Mouse (Mus musculus) midbrain, embryonic 12.5 days (tissue): ENCODE results near the gene Gm10961. TPM values are rescaled to one million over a fixed set of nuclear protein-coding genes. Genes with fewer than 3 reads are reported as not detected.

Experiments
- ATAC-seq: fragments of 200-750 bp; cut with Nextera tagmentation; 2 replicates; pipeline ENCODE4 v1.8.0; 2017; ENCODE audit warnings: low read depth, moderate TSS enrichment, moderate library complexity; ENCODE audit not compliant: low FRiP score
- H3K27ac ChIP-seq: fragments of 300-500 bp; sonication (generic); replicated peaks from 2 replicates; pipeline ENCODE4 v1.5.1; 2016; ENCODE audit warnings: mild to moderate bottlenecking
- H3K27me3 ChIP-seq: fragments of 300-500 bp; sonication (generic); 2 replicates; pipeline ENCODE4 v1.6.1; 2016; ENCODE audit warnings: mild to moderate bottlenecking
- H3K36me3 ChIP-seq: fragments of 300-500 bp; sonication (generic); 2 replicates; pipeline ENCODE4 v1.6.1; 2016
- H3K4me1 ChIP-seq: fragments of 300-500 bp; sonication (generic); 2 replicates; pipeline ENCODE4 v1.6.1; 2016
- H3K4me2 ChIP-seq: fragments of 300-500 bp; sonication (generic); replicated peaks from 2 replicates; pipeline ENCODE4 v1.6.1; 2016; ENCODE audit warnings: mild to moderate bottlenecking, moderate library complexity
- H3K4me3 ChIP-seq: fragments of 300-500 bp; sonication (generic); 2 replicates; pipeline ENCODE4 v1.5.1; 2016; ENCODE audit warnings: mild to moderate bottlenecking
- H3K9ac ChIP-seq: fragments of 300-500 bp; sonication (generic); replicated peaks from 2 replicates; pipeline ENCODE4 v1.6.1; 2016; ENCODE audit warnings: mild to moderate bottlenecking, moderate library complexity
- H3K9me3 ChIP-seq: fragments of 300-500 bp; sonication (generic); 2 replicates; pipeline ENCODE4 v1.6.1; 2016; ENCODE audit warnings: mild to moderate bottlenecking
- WGBS: fragments of 180-500 bp; shearing (Covaris S2); methylation state at CpG from one replicate; pipeline ENCODE4 v1.1.7; 2016; 5-methylcytosine and 5-hydroxymethylcytosine counted together
- polyA plus RNA-seq: library from polyadenylated mRNA; unstranded; fragments of >200 nt; fragmentation: Nextera tagmentation; extraction: Ambion mirVana; gene quantifications from 2 replicates; pipeline ENCODE4 v1.2.1, GENCODE M21; 2016

Gm10961 gene
- not detected in 2 replicates for polyA plus RNA-seq

- H3K9ac ChIP-seq, result peak within 1 kb of the TSS; percentile 98
These were observed at the start of gene Gm10961 for GRCm38 (mm10) chr3:107630682-107631522. Gene Gm10961 (plus strand): TSS chr3:107631322.

GRCm38 (mm10) chr3:107582130-107582874 lies 48.8 kb upstream of the Gm10961 start:
- WGBS, result 2% methylated on average over 18 of the region's 18 CpGs
- no peak for ATAC-seq
- H3K4me1 ChIP-seq, result peaks cover 10% of the 10 kb centered on the region
- peaks cover 97% of the 10 kb centered on the region for H3K27me3 ChIP-seq
- peak overlapping the region; percentile 53 for H3K4me2 ChIP-seq
- H3K9me3 ChIP-seq, result no peaks in the 10 kb centered on the region
- no peak overlapping the region for H3K27ac ChIP-seq
- H3K36me3 ChIP-seq, result no peaks in the 10 kb centered on the region
- H3K9ac ChIP-seq, result 0 out of 2 replicates have a peak overlapping the region, but pooled peaks have one; percentile 24
- peak overlapping the region; percentile 34 for H3K4me3 ChIP-seq

More at GRCm38 (mm10) chr3:107630682-107631522, at the start of gene Gm10961:
- Histone ChIP-seq H3K27me3 (no peaks in the 10 kb centered on the region), H3K36me3 (peaks cover 31% of the 10 kb centered on the region), H3K4me1 (peaks cover 15% of the 10 kb centered on the region), H3K9me3 (no peaks in the 10 kb centered on the region), H3K27ac (peak within 1 kb of the TSS; percentile 98), H3K4me2 (peak within 1 kb of the TSS; percentile 71), H3K4me3 (peak within 1 kb of the TSS; percentile 97)
- WGBS, result 1% methylated on average over 41 of the region's 48 CpGs
- peak; percentile 88 for ATAC-seq

- ATAC-seq, result no peak
- Histone ChIP-seq H3K27ac (no peak overlapping the region), H3K36me3 (no peaks in the 10 kb centered on the region), H3K27me3 (peaks cover 97% of the 10 kb centered on the region), H3K4me2 (peak overlapping the region; percentile 53), H3K4me3 (peak overlapping the region; percentile 34), H3K9me3 (no peaks in the 10 kb centered on the region), H3K9ac (peak overlapping the region; percentile 24; the same call in 1 of the 2 replicates), H3K4me1 (peaks cover 10% of the 10 kb centered on the region)
- WGBS, result under 1% methylated on average over 65 of the region's 65 CpGs
These were observed 48.0 kb upstream of the Gm10961 start for GRCm38 (mm10) chr3:107582875-107583767.

GRCm38 (mm10) chr3:107583893-107584292 lies 47.2 kb upstream of the Gm10961 start:
- H3K27me3 ChIP-seq, result peaks cover 99% of the 10 kb centered on the region
- H3K9ac ChIP-seq, result no peak overlapping the region
- ATAC-seq, result no peak
- H3K9me3 ChIP-seq, result no peaks in the 10 kb centered on the region
- H3K4me3 ChIP-seq, result no peak overlapping the region
- no peak overlapping the region for H3K27ac ChIP-seq
- H3K4me2 ChIP-seq, result no peak overlapping the region
- no peaks in the 10 kb centered on the region for H3K36me3 ChIP-seq
- peaks cover 10% of the 10 kb centered on the region for H3K4me1 ChIP-seq
- 11% methylated on average over 1 of the region's 1 CpGs for WGBS

GRCm38 (mm10) chr3:107586504-107586903 lies 44.6 kb upstream of the Gm10961 start:
- H3K9ac ChIP-seq, result no peak overlapping the region
- H3K4me3 ChIP-seq, result no peak overlapping the region
- H3K4me1 ChIP-seq, result peaks cover 10% of the 10 kb centered on the region
- H3K27ac ChIP-seq, result no peak overlapping the region
- 79% methylated on average over 6 of the region's 6 CpGs for WGBS
- peaks cover 92% of the 10 kb centered on the region for H3K27me3 ChIP-seq
- no peak for ATAC-seq
- no peak overlapping the region for H3K4me2 ChIP-seq
- no peaks in the 10 kb centered on the region for H3K9me3 ChIP-seq
- no peaks in the 10 kb centered on the region for H3K36me3 ChIP-seq

GRCm38 (mm10) chr3:107591612-107592011 lies 39.5 kb upstream of the Gm10961 start:
- no peak overlapping the region for H3K9ac ChIP-seq
- 59% methylated on average over 1 of the region's 1 CpGs for WGBS
- H3K9me3 ChIP-seq, result no peaks in the 10 kb centered on the region
- no peak overlapping the region for H3K4me3 ChIP-seq
- no peak for ATAC-seq
- peaks cover 19% of the 10 kb centered on the region for H3K4me1 ChIP-seq
- no peak overlapping the region for H3K27ac ChIP-seq
- peaks cover 87% of the 10 kb centered on the region for H3K27me3 ChIP-seq
- no peaks in the 10 kb centered on the region for H3K36me3 ChIP-seq
- H3K4me2 ChIP-seq, result no peak overlapping the region

GRCm38 (mm10) chr3:107593632-107594031 lies 37.5 kb upstream of the Gm10961 start:
- Histone ChIP-seq H3K4me1 (peaks cover 21% of the 10 kb centered on the region), H3K27ac (no peak overlapping the region), H3K27me3 (peaks cover 85% of the 10 kb centered on the region), H3K4me2 (no peak overlapping the region), H3K4me3 (no peak overlapping the region), H3K9ac (no peak overlapping the region), H3K9me3 (no peaks in the 10 kb centered on the region), H3K36me3 (no peaks in the 10 kb centered on the region)
- no peak for ATAC-seq
- 61% methylated on average over 2 of the region's 2 CpGs for WGBS

GRCm38 (mm10) chr3:107594662-107595263 lies 36.4 kb upstream of the Gm10961 start, which contains the start of gene Alx3:
Gene Alx3 (plus strand): TSS chr3:107595031.
- H3K9ac ChIP-seq, result peak within 1 kb of the TSS; percentile 50
- peak; percentile 23; the same call in 1 of the 2 replicates for ATAC-seq
- WGBS, result 1% methylated on average over 45 of the region's 46 CpGs
- peak within 1 kb of the TSS; percentile 46 for H3K4me3 ChIP-seq
- H3K9me3 ChIP-seq, result no peaks in the 10 kb centered on the region
- H3K27ac ChIP-seq, result no peak within 1 kb of the TSS
- no peaks in the 10 kb centered on the region for H3K36me3 ChIP-seq
- H3K27me3 ChIP-seq, result peaks cover 87% of the 10 kb centered on the region
- peaks cover 21% of the 10 kb centered on the region for H3K4me1 ChIP-seq
- peak within 1 kb of the TSS; percentile 71 for H3K4me2 ChIP-seq

GRCm38 (mm10) chr3:107595264-107595937 lies 35.7 kb upstream of the Gm10961 start:
- Histone ChIP-seq H3K27ac (no peak overlapping the region), H3K4me3 (peak overlapping the region; percentile 46)

GRCm38 (mm10) chr3:107595938-107596461 lies 35.1 kb upstream of the Gm10961 start:
- H3K27ac ChIP-seq, result no peak overlapping the region
- 1% methylated on average over 34 of the region's 34 CpGs for WGBS
- peak overlapping the region; percentile 71 for H3K4me2 ChIP-seq
- 0 out of 2 replicates have a peak, but pooled peaks have one; percentile 34 for ATAC-seq
- H3K4me1 ChIP-seq, result peaks cover 21% of the 10 kb centered on the region
- peaks cover 91% of the 10 kb centered on the region for H3K27me3 ChIP-seq
- H3K9me3 ChIP-seq, result no peaks in the 10 kb centered on the region
- H3K9ac ChIP-seq, result no peak overlapping the region
- peak overlapping the region; percentile 46 for H3K4me3 ChIP-seq
- H3K36me3 ChIP-seq, result no peaks in the 10 kb centered on the region

More at GRCm38 (mm10) chr3:107595264-107595937, 35.7 kb upstream of the Gm10961 start:
- H3K27me3 ChIP-seq, result peaks cover 88% of the 10 kb centered on the region
- no peaks in the 10 kb centered on the region for H3K36me3 ChIP-seq
- no peaks in the 10 kb centered on the region for H3K9me3 ChIP-seq
- H3K4me1 ChIP-seq, result peaks cover 21% of the 10 kb centered on the region
- H3K4me2 ChIP-seq, result peak overlapping the region; percentile 71
- under 1% methylated on average over 50 of the region's 50 CpGs for WGBS
- H3K9ac ChIP-seq, result peak overlapping the region; percentile 50
- peak; percentile 25 for ATAC-seq
